Mouse (Mus musculus): ENCODE results near the gene Chd3. TPM values are rescaled to one million over a fixed set of nuclear protein-coding genes. Genes with fewer than 3 reads are reported as not detected.
A peak's percentile ranks its signal among the peaks of the same experiment; 100 is the strongest.

Gene Chd3
- polyA plus RNA-seq, 1 experiment from 2014 or later: 89.3 TPM

GRCm38 (mm10) chr11:69367616-69368355, 1.4 kb downstream of the Chd3 start:
- H3K36me3 ChIP-seq: peaks cover 16% of the 10 kb centered on the region
- ATAC-seq (ENCODE audit: insufficient number of reproducible peaks, low FRiP score, low TSS enrichment, low read depth): no peak
- H3K27me3 ChIP-seq: no peaks in the 10 kb centered on the region
- WGBS: under 1% methylated on average over 22 of the region's 22 CpGs
- H3K9me3 ChIP-seq: no peaks in the 10 kb centered on the region
- H3K4me3 ChIP-seq: peak overlapping the region; percentile 81
- peak overlapping the region; percentile 87 for H3K4me2 ChIP-seq
- H3K27ac ChIP-seq: peak overlapping the region; percentile 99
- H3K4me1 ChIP-seq: peaks cover 66% of the 10 kb centered on the region
- H3K9ac ChIP-seq: peak overlapping the region; percentile 98

GRCm38 (mm10) chr11:69366855-69367615, 2.2 kb downstream of the Chd3 start:
- H3K4me1 ChIP-seq: peaks cover 66% of the 10 kb centered on the region
- H3K4me3 ChIP-seq: peak overlapping the region; percentile 81
- peak overlapping the region; percentile 98 for H3K9ac ChIP-seq
- H3K9me3 ChIP-seq: no peaks in the 10 kb centered on the region
- H3K27me3 ChIP-seq: no peaks in the 10 kb centered on the region
- under 1% methylated on average over 22 of the region's 22 CpGs for WGBS
- H3K36me3 ChIP-seq: peaks cover 23% of the 10 kb centered on the region
- no peak for ATAC-seq (ENCODE audit: insufficient number of reproducible peaks, low FRiP score, low TSS enrichment, low read depth)
- H3K27ac ChIP-seq: peak overlapping the region; percentile 99
- peak overlapping the region; percentile 87 for H3K4me2 ChIP-seq

GRCm38 (mm10) chr11:69366157-69366854, 2.9 kb downstream of the Chd3 start:
- H3K4me3 ChIP-seq: peak overlapping the region; percentile 81
- H3K4me1 ChIP-seq: peaks cover 58% of the 10 kb centered on the region
- peak; percentile 86 for ATAC-seq (ENCODE audit: insufficient number of reproducible peaks, low FRiP score, low TSS enrichment, low read depth)
- peak overlapping the region; percentile 39; the same call in 1 of the 2 replicates for H3K9ac ChIP-seq
- peak overlapping the region; percentile 87 for H3K4me2 ChIP-seq
- peak overlapping the region; percentile 99 for H3K27ac ChIP-seq
- peaks cover 30% of the 10 kb centered on the region for H3K36me3 ChIP-seq
- H3K27me3 ChIP-seq: no peaks in the 10 kb centered on the region
- 0% methylated on average over 26 of the region's 26 CpGs for WGBS
- no peaks in the 10 kb centered on the region for H3K9me3 ChIP-seq

- Histone ChIP-seq H3K9me3 (no peaks in the 10 kb centered on the region), H3K36me3 (peaks cover 36% of the 10 kb centered on the region), H3K4me2 (peak overlapping the region; percentile 87), H3K4me1 (peaks cover 52% of the 10 kb centered on the region), H3K27me3 (no peaks in the 10 kb centered on the region), H3K27ac (peak overlapping the region; percentile 99), H3K4me3 (peak overlapping the region; percentile 81), H3K9ac (peak overlapping the region; percentile 39; the same call in 1 of the 2 replicates)
- 12% methylated on average over 6 of the region's 6 CpGs for WGBS
- no peak for ATAC-seq (ENCODE audit: insufficient number of reproducible peaks, low FRiP score, low TSS enrichment, low read depth)
Observed at GRCm38 (mm10) chr11:69365722-69366121, 3.5 kb downstream of the Chd3 start.

- H3K4me1 ChIP-seq: peaks cover 49% of the 10 kb centered on the region
- no peaks in the 10 kb centered on the region for H3K9me3 ChIP-seq
- peaks cover 44% of the 10 kb centered on the region for H3K36me3 ChIP-seq
- peak overlapping the region; percentile 99 for H3K27ac ChIP-seq
- H3K9ac ChIP-seq: no peak overlapping the region
- H3K27me3 ChIP-seq: no peaks in the 10 kb centered on the region
- H3K4me2 ChIP-seq: peak overlapping the region; percentile 87
- WGBS: under 1% methylated on average over 6 of the region's 6 CpGs
- H3K4me3 ChIP-seq: peak overlapping the region; percentile 81
- ATAC-seq (ENCODE audit: insufficient number of reproducible peaks, low FRiP score, low TSS enrichment, low read depth): peak; percentile 28; the same call in 1 of the 2 replicates
Observed at GRCm38 (mm10) chr11:69364910-69365309, 4.3 kb downstream of the Chd3 start.

- Histone ChIP-seq H3K27ac (peak overlapping the region; percentile 99), H3K9ac (no peak overlapping the region), H3K27me3 (no peaks in the 10 kb centered on the region), H3K4me3 (0 out of 2 replicates have a peak overlapping the region, but pooled peaks have one; percentile 81), H3K36me3 (peaks cover 50% of the 10 kb centered on the region), H3K4me2 (peak overlapping the region; percentile 14; the same call in 1 of the 2 replicates), H3K4me1 (peaks cover 49% of the 10 kb centered on the region), H3K9me3 (no peaks in the 10 kb centered on the region)
- ATAC-seq (ENCODE audit: insufficient number of reproducible peaks, low FRiP score, low TSS enrichment, low read depth): no peak
- 41% methylated on average over 8 of the region's 8 CpGs for WGBS
Observed at GRCm38 (mm10) chr11:69364376-69364775, 4.8 kb downstream of the Chd3 start.

GRCm38 (mm10) chr11:69362479-69362878, 6.7 kb downstream of the Chd3 start:
- Histone ChIP-seq H3K9me3 (no peaks in the 10 kb centered on the region), H3K4me2 (no peak overlapping the region), H3K9ac (no peak overlapping the region), H3K4me1 (peaks cover 41% of the 10 kb centered on the region), H3K27me3 (no peaks in the 10 kb centered on the region), H3K36me3 (peaks cover 69% of the 10 kb centered on the region), H3K27ac (no peak overlapping the region), H3K4me3 (no peak overlapping the region)
- no peak for ATAC-seq (ENCODE audit: insufficient number of reproducible peaks, low FRiP score, low TSS enrichment, low read depth)
- 29% methylated on average over 2 of the region's 2 CpGs for WGBS

GRCm38 (mm10) chr11:69362021-69362420, 7.2 kb downstream of the Chd3 start:
- 37% methylated on average over 7 of the region's 7 CpGs for WGBS
- Histone ChIP-seq H3K4me2 (no peak overlapping the region), H3K9ac (no peak overlapping the region), H3K36me3 (peaks cover 73% of the 10 kb centered on the region), H3K27ac (no peak overlapping the region), H3K4me1 (peaks cover 37% of the 10 kb centered on the region), H3K27me3 (no peaks in the 10 kb centered on the region), H3K9me3 (no peaks in the 10 kb centered on the region), H3K4me3 (no peak overlapping the region)
- no peak for ATAC-seq (ENCODE audit: insufficient number of reproducible peaks, low FRiP score, low TSS enrichment, low read depth)

- H3K4me3 ChIP-seq: no peak overlapping the region
- H3K27ac ChIP-seq: no peak overlapping the region
- 0 out of 2 replicates have a peak, but pooled peaks cover 3% of the 10 kb centered on the region for H3K4me1 ChIP-seq
- ATAC-seq (ENCODE audit: insufficient number of reproducible peaks, low FRiP score, low TSS enrichment, low read depth): no peak
- no peaks in the 10 kb centered on the region for H3K9me3 ChIP-seq
- no peak overlapping the region for H3K4me2 ChIP-seq
- H3K9ac ChIP-seq: no peak overlapping the region
- peaks cover 100% of the 10 kb centered on the region for H3K36me3 ChIP-seq
- 83% methylated on average over 12 of the region's 12 CpGs for WGBS
- H3K27me3 ChIP-seq: no peaks in the 10 kb centered on the region
Observed at GRCm38 (mm10) chr11:69357690-69358089, 11.5 kb downstream of the Chd3 start.

- peaks cover 100% of the 10 kb centered on the region for H3K36me3 ChIP-seq
- WGBS: 87% methylated on average over 5 of the region's 5 CpGs
Observed at GRCm38 (mm10) chr11:69356544-69356943, 12.7 kb downstream of the Chd3 start.

GRCm38 (mm10) chr11:69346441-69346840, 22.8 kb downstream of the Chd3 start:
- ATAC-seq (ENCODE audit: insufficient number of reproducible peaks, low FRiP score, low TSS enrichment, low read depth): no peak
- Histone ChIP-seq H3K27ac (no peak overlapping the region), H3K4me2 (no peak overlapping the region), H3K36me3 (peaks cover 86% of the 10 kb centered on the region), H3K9me3 (no peaks in the 10 kb centered on the region), H3K27me3 (no peaks in the 10 kb centered on the region), H3K4me3 (no peak overlapping the region), H3K4me1 (0 out of 2 replicates have a peak, but pooled peaks cover under 1% of the 10 kb centered on the region), H3K9ac (no peak overlapping the region)
- WGBS: 92% methylated on average over 23 of the region's 26 CpGs

More at GRCm38 (mm10) chr11:69356544-69356943, 12.7 kb downstream of the Chd3 start:
- H3K9me3 ChIP-seq: no peaks in the 10 kb centered on the region
- no peaks in the 10 kb centered on the region for H3K27me3 ChIP-seq
- H3K27ac ChIP-seq: no peak overlapping the region
- H3K4me3 ChIP-seq: no peak overlapping the region
- H3K4me2 ChIP-seq: no peak overlapping the region
- no peak for ATAC-seq (ENCODE audit: insufficient number of reproducible peaks, low FRiP score, low TSS enrichment, low read depth)
- no peak overlapping the region for H3K9ac ChIP-seq
- H3K4me1 ChIP-seq: no peaks in the 10 kb centered on the region
